Mouse (Mus musculus) left cerebral cortex, adult 9 months (tissue): ENCODE measurements around the gene Setx.
A peak's percentile ranks its signal among the peaks of the same experiment; 100 is the strongest.

ENCODE experiments used
- DNase-seq, 2 experiments: peaks; one replicate each; pipeline ENCODE4 v3.0.0; 2022; ENCODE audit warnings: low spot score in 2 of 2

Gene Setx

DNA sequence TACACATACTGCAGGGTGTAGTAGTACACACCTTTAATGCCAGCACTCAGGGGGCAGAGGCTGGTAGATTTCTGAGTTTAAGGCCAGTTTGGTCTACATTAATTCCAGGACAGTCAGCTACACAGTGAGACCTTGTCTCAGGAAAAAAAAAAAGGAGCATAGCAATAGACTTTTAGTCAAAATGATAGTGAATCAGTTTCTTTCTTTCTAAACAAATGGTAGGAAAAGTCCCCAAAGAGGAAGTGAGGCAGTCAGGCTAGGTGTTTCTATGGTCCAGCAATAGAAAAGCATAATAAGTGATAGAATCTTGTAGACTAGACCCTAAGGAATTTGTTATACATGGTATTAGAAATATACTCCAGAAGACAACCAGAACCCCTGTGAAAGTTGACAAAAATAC is 11.2 kb downstream of the Setx start:
- DNase-seq, result no peak

DNA sequence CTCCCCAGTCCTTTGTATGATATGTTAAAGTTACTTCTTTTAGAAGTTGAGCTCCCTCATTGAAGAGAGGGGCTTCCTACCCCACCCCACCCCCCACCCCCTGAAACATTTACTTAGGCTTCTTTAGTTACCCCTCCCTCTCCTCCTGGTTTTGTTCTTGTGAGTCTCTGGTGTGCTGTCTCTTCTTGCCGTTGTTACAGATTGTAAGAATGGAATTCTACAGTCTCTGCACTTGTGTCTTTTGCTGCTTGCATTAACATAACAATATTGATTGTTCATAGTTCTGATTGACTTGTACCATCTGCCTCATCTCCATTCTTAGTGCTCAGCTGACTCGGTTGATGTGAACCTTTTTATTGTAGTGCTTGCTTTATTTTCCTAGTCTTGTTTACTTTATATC is 28.0 kb downstream of the Setx start:
- no peak for DNase-seq

DNA sequence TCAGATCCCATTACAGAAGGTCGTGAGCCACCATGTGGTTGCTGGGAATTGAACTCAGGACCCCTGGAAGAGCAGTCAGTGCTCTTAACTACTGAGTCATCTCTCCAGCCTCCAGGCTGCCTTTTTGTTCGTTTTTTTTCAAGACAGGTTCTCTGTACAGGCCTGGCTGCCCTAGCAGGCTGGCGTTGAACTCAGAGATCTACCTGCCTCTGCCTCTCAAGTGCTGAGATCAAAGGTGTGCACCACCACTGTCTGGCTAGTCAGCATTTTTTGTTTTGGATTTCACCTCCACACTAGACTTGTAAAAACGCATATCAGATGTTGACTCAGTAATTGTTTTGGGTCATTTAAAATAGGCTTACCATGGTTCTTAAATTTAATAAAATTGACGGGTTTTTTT is 44.1 kb downstream of the Setx start:
- no peak for DNase-seq

DNA sequence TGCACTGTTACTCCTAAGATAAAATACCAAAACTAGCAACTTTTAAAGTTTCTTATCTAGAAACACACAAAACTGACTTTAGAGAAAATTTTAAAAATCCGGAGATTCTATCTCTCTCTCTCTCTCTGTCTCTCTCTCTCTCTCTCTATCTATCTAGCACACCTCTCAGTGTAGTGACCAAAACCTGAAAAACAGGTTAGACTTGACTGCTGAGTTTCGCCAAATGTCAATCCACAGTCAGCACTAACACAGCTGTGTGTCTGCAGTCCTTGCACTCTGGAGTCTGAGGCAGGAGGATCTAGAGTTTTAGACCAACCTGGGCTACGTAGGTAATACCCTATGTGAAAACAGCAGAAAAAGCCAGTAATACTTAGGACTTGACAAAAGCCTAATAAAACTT is 50.9 kb downstream of the Setx start:
- no peak for DNase-seq

DNA sequence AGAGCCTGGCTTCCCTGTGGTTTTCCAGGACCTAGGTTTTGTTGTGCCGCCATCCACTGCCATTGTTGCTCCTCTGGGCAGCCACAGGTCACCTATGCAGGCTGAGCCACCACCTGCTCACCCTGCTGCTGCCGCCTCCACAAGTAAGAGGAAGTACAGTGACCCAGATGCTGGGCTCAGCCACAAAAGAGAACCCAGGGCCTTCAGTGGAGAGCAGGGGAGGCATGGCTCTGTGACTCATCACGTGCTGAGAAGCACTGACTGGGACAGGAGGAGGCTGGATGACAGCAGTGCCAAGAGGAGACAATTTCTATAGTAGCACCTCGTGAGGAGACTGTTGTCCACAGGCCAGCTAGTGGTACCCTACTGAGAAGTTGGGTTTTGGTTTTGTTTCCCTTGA is 55.8 kb downstream of the Setx start:
- DNase-seq, result no peak

DNA sequence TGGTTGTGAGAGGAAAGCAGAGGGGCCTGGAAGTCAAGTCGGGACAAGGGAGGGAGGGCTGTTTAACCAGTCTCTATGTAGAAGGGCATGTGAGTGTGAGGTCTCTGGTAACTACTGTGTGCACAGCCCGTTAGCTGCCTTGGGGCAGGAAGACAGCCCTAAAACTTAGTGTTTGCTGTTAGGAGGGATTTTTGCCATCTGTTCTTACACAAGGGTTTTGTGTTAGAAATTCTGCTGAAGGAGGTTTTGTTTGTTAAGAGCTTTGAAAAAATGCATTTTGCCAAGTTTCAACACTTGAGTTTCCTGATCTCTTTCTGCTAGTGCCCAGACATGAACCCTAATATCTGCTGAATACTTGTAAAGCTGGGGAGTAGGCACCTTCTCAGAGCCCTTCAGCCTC is 57.1 kb downstream of the Setx start:
- DNase-seq, result no peak

DNA sequence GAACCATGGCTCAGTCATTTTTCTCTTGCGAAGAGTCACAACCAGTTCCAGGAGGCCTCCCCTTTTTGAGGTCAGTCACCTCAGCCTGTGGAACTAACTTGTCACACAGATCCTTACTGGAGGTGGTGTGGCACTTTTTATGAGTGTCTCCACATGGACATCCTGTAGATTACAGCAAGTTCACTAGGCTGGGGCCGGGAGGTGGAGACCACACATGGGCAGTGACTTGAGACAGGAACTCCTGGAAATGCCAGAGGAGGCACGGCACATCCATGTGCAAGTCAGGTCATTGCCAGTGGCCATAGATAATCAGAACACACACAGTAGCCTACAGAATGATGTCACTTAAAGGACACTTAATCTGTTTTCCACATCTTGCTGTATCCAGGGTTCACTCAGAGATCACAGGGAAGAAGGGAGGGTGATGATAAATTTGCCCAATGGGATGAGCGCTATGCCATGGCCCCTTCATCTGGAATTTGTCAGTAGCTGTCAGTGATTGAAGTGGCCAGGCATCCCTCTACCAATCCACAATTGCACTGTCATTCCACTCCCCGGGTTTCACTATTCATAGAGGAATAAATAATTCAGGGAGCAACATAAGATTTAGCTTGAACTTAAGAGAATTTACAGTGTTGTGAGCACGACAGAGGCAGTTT is 59.4 kb downstream of the Setx start:
- no peak for DNase-seq

DNA sequence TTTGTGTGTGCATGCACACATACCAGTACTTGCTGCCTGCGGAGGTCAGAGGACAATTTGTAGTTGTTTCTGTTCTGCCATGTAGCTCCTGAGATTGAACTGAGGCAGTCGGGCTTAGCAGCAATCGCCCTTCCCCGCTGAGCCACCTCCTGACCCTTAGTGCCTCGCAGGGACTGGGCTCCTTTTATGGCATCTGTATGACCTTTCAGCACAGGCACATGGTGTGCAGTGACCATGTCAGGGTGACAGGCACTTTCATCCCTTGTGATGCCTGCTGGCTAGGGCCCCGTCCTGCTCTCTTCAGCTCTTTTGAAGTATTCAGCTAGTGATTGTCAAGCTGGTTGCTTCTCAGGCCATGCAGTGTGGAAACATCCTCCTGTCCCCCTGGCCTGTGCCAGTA is 62.2 kb downstream of the Setx start:
- DNase-seq, result no peak

DNA sequence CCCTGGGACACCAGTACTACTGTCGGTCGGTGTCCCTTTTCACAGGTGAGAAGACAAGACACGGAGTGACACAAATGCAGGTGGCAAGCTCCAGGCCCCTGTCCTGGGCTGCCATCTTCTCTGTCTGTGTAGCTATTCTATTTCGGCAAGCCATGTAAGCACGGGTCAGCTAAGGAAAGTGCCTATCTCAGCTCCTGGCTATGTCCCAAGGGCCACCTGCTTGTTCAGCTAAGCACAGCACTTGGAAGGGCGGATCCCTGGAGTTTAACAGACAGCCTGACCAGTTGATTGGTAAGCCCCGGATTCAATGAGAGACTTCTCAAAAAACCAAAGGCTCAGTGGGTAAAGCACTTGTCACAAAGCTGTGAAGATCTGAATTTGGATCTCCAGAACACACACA is 66.4 kb downstream of the Setx start:
- DNase-seq, result no peak

DNA sequence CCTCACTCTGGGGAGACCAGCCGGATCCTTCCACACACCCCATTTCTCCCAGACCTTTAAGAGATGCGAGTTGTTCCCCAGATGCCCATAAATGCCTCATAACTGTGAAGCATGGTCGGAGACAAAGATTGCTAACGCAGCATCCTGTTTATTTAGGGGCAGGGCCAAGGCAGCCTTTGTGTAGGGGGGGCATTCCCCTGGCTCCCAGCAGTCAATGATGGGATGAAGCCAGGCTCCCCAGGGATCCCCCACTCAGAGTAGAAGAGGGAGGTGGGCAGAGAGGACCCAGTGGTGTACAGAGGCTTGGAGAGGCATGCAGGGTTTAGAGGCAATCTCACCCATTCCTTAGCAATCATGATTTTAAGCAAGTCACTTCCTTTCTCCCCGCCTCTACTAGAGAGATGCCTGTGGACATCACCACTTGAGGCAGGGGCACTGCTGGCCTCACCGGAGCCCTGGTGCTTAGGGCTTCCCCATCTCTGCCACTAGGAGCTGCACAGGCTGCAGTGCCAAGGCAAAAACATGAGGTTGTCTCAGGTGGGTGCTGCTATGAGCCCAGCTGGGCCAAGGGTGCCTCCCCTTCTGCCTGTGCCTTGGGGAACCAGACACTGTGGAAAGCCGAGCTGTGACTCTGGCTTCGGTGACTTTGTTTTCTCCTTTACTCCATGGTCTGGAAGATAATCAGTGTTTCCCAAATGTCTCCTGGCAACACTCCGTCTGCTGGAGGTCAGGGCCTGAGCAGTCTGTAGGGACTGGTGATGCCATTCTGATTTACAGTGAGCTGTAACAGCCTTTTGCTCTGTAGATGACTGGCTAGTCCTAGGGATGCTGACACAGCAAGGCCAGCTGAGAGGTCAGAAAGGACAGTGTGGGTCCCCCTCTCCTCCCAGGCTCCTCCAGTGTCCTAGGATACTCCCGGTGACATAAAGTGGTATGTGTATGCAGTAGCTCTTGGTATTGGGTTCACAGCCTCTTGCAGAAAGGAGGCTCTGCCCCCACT is 67.5 kb downstream of the Setx start:
- no peak for DNase-seq

DNA sequence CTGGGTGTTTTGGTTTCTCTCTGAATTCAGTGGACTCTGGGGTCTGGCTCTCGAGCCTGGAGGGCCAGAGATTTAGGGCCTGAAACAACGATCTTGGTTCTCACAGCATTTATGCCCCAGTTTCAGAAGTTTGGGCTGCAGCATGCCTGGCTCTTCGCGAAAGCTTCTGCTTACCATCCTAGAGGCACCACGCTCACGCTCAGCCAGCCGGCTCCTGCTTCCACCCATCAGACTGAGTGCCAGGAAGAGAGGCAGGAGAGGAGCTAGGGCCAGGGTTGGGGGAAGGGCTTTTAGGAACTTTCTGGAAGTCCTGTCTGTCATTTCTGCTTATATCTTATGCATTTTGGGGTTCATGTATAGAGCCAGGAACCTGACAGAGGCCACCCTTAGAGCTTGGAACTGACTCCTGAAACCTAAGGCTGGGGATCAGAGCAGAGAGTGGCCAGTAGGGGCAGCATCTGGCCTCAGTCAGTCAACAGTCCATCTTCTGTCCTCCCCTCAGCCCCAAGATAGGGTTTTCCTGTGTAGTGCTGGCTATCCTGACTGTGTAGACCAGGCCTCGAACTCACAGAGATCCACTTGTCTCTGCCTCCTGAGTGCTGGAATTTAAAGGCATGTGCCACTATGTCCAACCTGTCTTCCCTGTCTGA is 68.8 kb downstream of the Setx start:
- no peak for DNase-seq

DNA sequence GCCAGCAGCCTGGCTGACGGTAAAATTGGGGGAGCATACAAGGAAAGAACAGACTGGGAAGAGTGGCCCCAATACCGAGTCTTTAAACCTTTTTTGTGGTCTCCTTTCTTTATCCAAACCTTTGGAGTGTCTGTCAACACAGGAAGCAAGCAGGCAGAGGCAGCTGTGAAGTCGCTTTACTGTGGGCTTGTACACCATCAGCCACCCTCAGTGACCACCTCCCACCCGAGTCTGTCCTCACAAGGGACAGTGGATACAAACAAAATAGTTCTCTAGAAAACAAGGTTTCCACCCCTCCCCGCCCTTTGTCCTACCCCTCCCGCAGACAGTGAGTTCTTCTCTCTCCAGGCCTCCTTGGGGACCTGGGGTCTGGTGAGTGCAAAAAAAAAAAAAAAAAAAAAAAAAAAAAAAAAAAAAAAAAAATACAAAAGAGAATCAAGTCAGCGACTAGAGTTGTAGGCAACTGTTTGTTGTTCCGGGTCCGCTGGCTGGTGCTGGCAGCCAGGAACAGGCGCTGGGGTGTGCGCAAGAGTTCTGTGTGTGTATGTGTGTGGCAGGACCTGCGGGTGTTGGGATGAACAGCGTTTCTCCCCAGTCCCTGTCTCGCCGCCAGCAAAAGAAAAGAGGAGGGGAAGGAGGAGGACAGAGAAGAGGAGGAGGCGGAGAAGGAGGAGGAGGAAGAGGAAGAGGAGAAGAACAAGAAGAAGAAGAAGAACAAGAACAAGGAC is 70.0 kb downstream of the Setx start:
- no peak for DNase-seq

DNA sequence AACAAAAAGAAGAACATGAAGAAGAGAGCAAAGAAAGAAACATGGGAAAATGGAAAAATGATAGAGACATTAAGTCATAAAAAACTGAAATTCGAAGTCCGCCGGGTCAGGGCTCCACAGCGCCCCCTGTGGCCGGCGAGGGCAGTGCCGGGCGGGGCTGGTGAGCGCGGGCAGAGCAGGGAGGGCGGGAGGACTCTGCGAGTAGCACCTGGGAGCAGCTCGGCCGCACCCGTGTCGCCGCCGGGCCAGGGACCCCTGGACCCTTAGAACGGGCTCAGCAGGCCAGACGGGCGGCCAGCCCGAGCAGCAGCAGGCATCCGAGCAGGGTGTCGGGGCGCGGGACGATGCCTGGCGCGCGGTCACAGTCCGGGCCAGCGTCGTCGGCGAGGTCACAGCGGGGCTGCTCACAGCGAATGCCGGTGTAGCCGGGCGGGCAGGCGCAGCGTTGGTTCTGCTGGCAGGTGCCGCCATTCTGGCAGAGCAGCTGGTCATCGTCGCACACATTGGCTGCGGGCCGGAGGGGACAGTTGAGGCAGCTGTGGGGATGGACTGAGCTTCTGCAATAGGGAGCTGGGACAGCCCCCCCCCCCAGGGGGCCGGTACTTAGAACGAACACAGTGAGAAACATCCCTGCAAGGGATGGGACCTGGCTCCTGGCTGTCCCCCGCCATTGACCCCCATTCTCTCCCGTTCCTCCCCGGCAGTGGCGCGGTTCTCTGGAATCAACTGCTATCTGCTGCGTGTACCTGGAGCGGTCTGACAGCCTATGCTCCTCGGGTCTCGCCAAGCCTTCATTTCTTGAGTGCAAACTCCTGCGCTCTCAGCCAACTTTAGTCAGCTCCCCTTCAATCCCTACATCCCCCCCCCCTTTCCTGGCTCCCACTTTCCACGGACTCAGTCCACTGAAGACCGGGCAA is 70.8 kb downstream of the Setx start:
- peak in 1 of 2 experiments; percentile 70 for DNase-seq

DNA sequence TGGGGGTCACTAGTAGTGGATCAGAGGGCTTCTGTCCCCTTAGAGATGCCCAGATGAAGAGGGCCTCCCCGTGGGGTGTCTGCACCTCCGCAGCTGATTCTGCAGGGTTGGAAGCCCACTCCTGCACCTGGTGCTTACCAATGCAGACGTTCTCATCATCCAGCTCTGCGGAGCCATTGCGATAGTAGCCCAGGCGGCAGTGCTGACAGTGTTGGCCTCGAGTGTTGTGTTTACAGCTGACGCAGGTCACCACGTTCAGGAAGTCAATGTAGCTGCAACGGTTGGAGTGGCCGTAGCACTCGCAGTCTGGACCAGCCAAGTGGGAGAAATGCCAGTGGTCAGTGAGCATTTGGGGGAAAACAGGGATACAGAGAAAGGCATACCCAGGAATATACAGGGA is 72.9 kb downstream of the Setx start:
- no peak for DNase-seq

DNA sequence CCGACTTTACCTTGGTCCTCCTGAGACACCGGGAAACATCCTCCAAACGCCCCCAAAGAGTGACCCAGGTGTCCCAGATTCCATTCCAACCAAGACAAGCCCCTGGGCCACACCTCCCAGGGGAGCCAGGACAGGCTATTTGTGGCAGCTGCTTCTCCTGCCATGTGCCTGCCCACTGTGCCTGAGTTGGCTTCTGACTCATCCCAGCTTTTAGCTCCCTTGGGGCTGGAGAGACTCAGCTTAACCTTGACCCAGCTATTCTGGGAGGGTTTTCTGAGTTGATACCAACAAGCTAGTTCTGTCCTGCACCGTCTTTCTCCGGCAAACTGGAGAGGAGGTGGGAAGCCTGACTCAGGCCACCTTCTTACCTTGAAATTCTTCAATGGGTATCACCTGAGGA is 74.5 kb downstream of the Setx start:
- no peak for DNase-seq

DNA sequence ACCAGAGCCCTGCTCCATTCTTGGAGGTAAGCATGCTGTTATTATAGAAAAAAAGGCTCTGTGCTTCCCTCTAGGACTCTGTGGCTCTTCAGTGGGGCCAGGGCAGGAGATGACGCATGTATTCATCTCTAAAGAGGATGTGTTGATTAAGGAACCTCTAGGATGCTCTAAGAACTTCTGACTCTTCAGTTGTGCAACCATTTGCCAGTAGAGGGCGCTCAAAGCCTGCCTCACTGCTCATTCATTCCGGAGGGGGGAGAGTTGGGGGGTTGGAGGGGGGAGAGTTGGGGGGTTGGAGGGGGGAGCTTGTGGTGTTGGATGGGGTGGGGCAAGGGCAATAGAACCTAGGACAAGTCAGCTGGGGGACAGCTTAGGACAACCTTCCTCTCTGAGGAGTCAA is 75.9 kb downstream of the Setx start:
- DNase-seq, result peak in 1 of 2 experiments; percentile 44

DNA sequence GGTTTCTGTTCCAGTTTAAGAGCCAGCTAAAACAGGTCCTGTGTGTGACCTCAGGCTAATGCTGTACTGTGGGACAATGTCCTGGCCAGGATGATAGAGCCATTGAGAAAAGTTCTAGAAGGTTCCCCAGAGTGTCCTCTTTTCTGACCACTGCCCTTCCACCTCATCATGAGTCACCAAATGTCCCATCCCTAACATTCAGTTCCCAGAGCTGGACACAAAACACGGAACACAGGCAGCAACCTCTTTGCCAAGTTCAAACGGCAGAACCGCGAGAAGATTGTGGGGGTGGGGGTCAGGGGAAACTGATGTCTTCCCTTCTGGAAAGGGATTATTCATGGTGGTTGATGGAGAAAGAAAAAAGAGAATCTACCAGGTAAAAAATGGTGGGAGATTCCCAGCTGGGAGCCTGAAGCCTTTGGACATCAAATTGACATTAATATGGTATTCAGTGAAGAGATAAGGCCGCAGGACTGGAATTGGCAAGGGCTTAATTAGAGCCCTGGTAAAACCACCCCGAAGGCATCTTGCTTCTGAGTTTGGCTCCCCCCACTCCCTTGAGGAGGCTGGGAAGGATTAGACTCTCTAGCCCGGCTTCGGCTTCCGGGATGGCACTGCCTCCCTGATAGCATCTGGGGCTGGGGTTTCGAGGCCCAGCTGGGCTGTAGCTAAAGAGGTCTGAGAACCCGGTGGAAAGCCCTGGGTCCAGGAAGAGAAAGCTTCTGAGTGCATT is 77.4 kb downstream of the Setx start:
- no peak for DNase-seq

DNA sequence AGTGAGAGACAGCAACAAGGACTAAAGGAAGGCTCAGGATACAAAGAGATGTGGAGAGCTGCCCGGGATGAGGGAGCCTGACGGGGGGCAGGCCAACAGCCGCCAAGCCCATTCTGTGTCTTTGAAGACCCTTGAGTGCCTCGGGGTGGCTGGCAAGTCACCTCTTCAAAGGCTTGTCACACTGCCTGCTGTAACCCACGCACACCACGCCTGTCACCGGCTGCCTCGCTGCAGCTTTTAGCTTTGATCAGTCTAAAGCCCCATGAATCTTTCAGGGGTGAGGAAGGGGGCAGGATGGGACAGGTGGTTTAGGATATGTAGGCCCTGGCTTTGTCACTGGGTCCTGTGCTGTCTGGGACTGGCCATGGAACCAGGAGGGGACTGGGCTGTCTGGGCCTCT is 82.2 kb downstream of the Setx start:
- no peak for DNase-seq

DNA sequence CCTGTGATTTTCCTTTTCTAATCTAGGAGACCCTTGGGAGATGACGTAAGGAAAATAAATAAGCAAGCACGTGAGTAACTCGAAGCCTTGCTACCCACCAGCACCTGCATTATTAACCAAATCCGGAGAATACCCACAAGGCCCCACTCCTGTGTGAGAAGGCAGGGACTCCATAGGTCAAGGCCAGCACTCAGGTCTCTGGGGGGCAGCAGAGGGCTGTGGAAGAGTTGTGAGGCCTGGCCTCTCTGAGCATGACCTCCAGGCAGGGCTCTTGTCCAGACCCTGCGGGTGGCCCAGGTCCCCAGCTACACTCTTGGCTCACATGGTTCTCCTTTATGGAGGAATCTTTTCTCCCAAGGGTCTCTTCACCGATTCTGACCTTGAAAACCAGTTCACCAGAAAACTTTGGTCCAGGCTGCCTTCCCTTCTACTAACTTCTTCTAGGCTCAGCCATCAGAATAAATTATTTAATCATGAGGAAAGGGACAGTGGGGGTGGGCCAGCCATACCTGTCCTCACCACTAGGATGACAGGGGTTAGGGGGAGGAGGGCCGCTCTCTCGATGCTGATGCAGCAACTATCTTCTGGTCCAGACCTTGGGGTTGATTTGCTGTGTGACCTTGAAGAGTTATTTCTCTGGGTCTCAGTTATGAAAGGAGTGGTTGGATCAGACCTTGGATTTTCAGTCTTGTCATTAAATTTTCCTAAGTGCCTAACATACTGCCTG is 92.5 kb downstream of the Setx start:
- DNase-seq, result peak in 1 of 2 experiments; percentile 57

DNA sequence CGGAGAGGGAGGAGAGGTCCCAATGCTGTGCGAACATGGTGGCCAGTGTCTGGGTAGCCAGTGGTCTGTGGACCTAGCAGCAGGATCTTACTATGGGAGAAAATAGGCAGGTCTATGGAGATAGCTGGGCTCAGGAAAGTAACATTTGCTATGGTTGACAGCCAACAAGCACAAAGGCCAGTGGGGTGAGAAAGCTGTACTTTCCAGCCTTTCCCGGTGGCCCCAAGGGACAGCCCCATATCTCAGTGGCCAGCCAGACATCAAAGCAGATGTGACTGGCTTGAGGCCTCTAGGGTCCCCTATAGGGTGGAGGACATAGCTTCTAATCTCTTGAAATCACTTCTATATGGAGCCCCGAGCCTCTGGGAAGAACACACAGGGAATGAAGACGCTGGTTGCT is 93.1 kb downstream of the Setx start:
- DNase-seq, result no peak
